Mouse (Mus musculus): Measurements from ENCODE around the gene Meis2.

DNA sequence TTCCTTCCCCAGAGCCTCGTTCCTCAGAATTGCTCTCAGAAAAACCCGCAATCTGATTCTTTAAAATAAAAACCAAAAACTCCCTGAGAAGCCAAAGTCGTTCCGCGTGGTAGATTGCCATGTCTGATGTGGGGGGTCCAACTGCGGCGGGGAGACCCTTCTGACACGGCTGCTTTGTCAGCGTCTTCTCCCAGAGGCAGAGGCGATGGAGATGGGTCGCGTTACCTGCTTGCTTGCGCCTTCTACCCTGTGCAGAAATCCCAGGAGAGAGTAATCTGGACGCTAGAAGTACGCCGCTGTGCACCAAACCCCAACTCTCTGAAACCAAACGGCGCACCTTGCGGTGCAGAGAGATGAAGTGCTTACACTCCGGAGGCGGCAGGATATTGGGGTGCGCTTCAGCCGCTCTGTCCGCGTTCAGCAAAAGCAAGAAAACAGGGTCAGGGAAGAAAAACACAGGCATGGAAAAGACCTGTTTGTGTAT lies 210.8 kb downstream of the Meis2 start:
- TF ChIP-seq ZC3H11A (IDR thresholded peaks at IDR 0.05; ENCODE audit: borderline replicate concordance, low read depth, low read length) (no peak), MAFK (IDR thresholded peaks at IDR 0.05; ENCODE audit: insufficient read depth, low read depth, low read length) (no peak), HCFC1 (IDR thresholded peaks at IDR 0.05; ENCODE audit: borderline replicate concordance, insufficient read depth, low read length) (no peak), CHD2 (IDR thresholded peaks at IDR 0.05; ENCODE audit: low read depth, low read length) (no peak), ZNF384 (IDR thresholded peaks at IDR 0.05; ENCODE audit: low read depth, low read length) (no peak)

Data from ES-E14 (cell line).